Mouse (Mus musculus) cortical plate, adult 2 months (tissue): Measurements from ENCODE around the gene Tnr.

Source experiments
- CTCF ChIP-seq: fragments of 200-500 bp; IDR thresholded peaks from 2 replicates; pipeline ENCODE4 v1.5.1; 2011; ENCODE audit warnings: mild to moderate bottlenecking, control low read depth, low read length; ENCODE audit not compliant: insufficient read depth; ENCODE audit errors: extremely low read depth
- POLR2A ChIP-seq: fragments of 200-500 bp; IDR thresholded peaks from 2 replicates; pipeline ENCODE4 v1.6.1; 2011; ENCODE audit warnings: mild to moderate bottlenecking, low read length, control low read depth; ENCODE audit not compliant: insufficient read depth; ENCODE audit errors: extremely low read depth

GRCm38 (mm10) chr1:159621321-159621720 is 97.8 kb downstream of the Tnr start:
- TF ChIP-seq CTCF: no peak
- no peak for TF ChIP-seq POLR2A
